Mouse (Mus musculus) liver, embryonic 11.5 days (tissue): ENCODE measurements at regions not wholly inside any gene's neighbourhood (a gene's known extent, or its start where the extent isn't known, plus 50 kb on each side); places are given as distances from the start of the nearest gene placed in this dataset.

ENCODE experiments used
- ATAC-seq: fragments of 200-750 bp; cut with Nextera tagmentation; replicated peaks from 2 replicates; pipeline ENCODE4 v1.8.0; 2017; ENCODE audit warnings: moderate number of reproducible peaks, mild to moderate bottlenecking, moderate TSS enrichment, moderate library complexity; ENCODE audit not compliant: low FRiP score
- DNase-seq: peaks from one replicate; pipeline ENCODE4 v3.0.0-alpha.2; 2017; ENCODE audit warnings: low spot score
- H3K27ac ChIP-seq: fragments of 300-500 bp; sonication (generic); 2 replicates; pipeline ENCODE4 v1.5.1; 2014; ENCODE audit warnings: mild to moderate bottlenecking, low read depth, low read length, control low read depth
- H3K27me3 ChIP-seq: fragments of 300-500 bp; sonication (generic); replicated peaks from 2 replicates; pipeline ENCODE4 v1.6.1; 2014; ENCODE audit warnings: low read length, mixed read lengths; ENCODE audit not compliant: control insufficient read depth, insufficient read depth
- H3K36me3 ChIP-seq: fragments of 300-500 bp; sonication (generic); 2 replicates; pipeline ENCODE4 v1.6.1; 2014; ENCODE audit warnings: mild to moderate bottlenecking, low read length, moderate library complexity, mixed read lengths; ENCODE audit not compliant: control insufficient read depth, insufficient read depth
- H3K4me1 ChIP-seq: fragments of 300-500 bp; sonication (generic); replicated peaks from 2 replicates; pipeline ENCODE4 v1.6.1; 2014; ENCODE audit warnings: low read length, mixed read lengths; ENCODE audit not compliant: control insufficient read depth, insufficient read depth
- H3K4me2 ChIP-seq: fragments of 300-500 bp; sonication (generic); 2 replicates; pipeline ENCODE4 v1.6.1; 2014; ENCODE audit warnings: mild to moderate bottlenecking, control low read depth, moderate library complexity
- H3K4me3 ChIP-seq: fragments of 300-500 bp; sonication (generic); 2 replicates; pipeline ENCODE4 v1.5.1; 2014; ENCODE audit warnings: low read depth, low read length, control low read depth
- H3K9ac ChIP-seq: fragments of 300-500 bp; sonication (generic); 2 replicates; pipeline ENCODE4 v1.6.1; 2014; ENCODE audit warnings: low read depth, low read length, control low read depth
- H3K9me3 ChIP-seq: fragments of 300-500 bp; sonication (generic); 2 replicates; pipeline ENCODE4 v1.6.1; 2016; ENCODE audit warnings: low read length, inconsistent platforms, mixed read lengths; ENCODE audit not compliant: control insufficient read depth
- WGBS: fragments of 180-500 bp; shearing (Covaris S2); extraction: QIAGEN DNeasy Blood & Tissue Kit; methylation state at CpG from one replicate; pipeline ENCODE4 v1.1.7; 2014; 5-methylcytosine and 5-hydroxymethylcytosine counted together

DNA sequence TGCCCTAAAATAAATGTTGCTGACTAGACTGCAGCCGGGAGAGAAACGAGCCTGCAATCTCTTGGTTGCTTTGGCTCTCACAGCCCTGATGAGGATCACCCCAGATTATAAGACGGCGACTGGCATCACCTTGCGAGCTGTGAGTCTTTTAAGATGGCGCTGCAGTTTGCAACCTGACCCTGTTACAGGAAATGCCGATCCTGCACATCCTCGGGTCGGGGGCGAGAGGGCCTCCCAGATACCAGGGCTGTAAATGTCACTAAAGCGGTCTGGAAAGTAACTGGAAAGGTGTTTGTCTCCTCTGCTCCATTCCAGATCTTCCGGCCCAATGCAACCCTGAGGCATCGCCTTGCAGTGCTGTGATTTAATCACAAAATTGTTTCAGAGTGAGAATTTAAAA, 53.4 kb downstream of the Cartpt start:
- H3K9ac ChIP-seq, result no peak overlapping the region
- H3K9me3 ChIP-seq, result no peaks in the 10 kb centered on the region
- H3K4me3 ChIP-seq, result no peak overlapping the region
- ATAC-seq (no peak), DNase-seq (no peak)
- 40% methylated on average over 13 of the region's 13 CpGs for WGBS
- H3K4me2 ChIP-seq, result no peak overlapping the region
- H3K27me3 ChIP-seq, result no peaks in the 10 kb centered on the region
- H3K27ac ChIP-seq, result no peak overlapping the region
- H3K4me1 ChIP-seq, result no peaks in the 10 kb centered on the region
- H3K36me3 ChIP-seq, result no peaks in the 10 kb centered on the region

DNA sequence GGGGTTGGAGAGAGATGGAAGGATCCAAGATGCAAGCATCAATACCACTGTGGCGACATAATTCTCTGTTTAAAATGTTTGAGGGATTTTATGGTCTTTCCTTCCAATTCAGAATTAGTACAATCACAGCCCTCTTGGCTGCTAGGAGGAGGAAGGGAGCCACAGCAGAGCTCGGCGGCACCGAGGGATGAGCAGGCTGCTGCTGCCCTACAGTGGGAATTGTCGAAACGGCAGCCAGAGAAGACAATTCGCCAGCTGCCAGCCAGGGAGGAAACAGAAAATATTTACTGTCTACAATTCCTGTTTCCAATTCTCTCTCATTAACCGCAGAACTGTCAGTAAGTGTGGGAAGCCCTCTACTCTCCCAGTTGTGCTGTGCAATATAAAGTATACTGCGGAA, 58.3 kb downstream of the Cartpt start:
- no peaks in the 10 kb centered on the region for H3K9me3 ChIP-seq
- DNase-seq (no peak), ATAC-seq (no peak)
- H3K4me3 ChIP-seq, result no peak overlapping the region
- H3K27me3 ChIP-seq, result no peaks in the 10 kb centered on the region
- WGBS, result 41% methylated on average over 9 of the region's 9 CpGs
- H3K9ac ChIP-seq, result no peak overlapping the region
- H3K4me1 ChIP-seq, result no peaks in the 10 kb centered on the region
- H3K36me3 ChIP-seq, result no peaks in the 10 kb centered on the region
- H3K27ac ChIP-seq, result no peak overlapping the region
- H3K4me2 ChIP-seq, result no peak overlapping the region

DNA sequence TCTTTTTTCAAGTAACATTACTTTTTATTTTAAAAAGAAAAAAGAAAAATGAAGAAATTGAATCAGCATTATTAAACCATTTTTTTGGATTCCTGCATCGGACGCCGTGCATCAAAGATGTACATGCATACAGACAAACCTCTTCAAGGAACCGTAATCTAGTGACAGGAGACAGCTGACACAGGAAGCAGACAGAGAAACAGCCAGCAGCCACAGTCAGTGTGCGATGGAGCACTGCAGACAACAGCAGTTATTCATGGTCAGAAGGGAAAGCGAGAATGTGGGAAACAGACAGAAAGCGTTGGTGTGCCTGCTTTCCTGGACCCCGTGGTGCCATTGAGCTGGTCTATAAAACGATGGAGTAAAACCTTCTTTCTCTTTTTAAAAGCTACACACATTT, 61.4 kb downstream of the Cartpt start:
- no peak for ATAC-seq
- H3K9ac ChIP-seq, result no peak overlapping the region
- H3K27ac ChIP-seq, result no peak overlapping the region

DNA sequence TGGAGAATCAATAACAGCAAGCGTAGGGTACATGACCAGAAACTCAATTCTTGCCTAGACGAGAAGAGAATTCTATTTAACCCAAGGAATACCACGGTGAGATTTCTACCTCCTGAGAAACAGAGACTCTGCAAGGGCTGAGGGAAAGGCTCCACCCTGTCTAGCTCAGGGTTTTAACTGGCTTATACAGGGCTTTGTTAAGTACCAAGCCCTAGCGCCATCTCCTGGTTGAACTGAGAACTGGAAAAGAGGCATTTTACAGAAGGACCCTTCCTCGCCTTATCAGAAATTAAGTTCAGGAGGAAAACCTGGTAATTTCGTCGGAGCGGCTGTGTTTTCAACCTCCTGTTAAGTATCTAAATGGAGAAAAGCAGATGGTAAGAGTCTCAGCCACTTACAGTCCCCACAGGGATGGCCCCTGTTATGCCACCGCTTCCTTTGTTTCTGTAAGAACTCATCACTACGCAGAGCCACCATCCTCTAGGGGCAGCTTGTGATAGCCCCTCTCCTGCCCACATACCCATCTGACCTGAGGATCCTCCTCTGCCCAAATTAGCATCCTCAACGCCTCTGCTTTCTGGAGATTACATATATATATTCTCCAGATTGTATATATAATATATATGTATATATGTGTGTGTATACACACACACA, 63.0 kb downstream of the Cartpt start:
- H3K27ac ChIP-seq, result no peak overlapping the region

More for the DNA sequence above, 61.4 kb downstream of the Cartpt start:
- Histone ChIP-seq H3K36me3 (no peaks in the 10 kb centered on the region), H3K4me1 (no peaks in the 10 kb centered on the region), H3K9me3 (no peaks in the 10 kb centered on the region), H3K4me3 (no peak overlapping the region), H3K4me2 (no peak overlapping the region), H3K27me3 (no peaks in the 10 kb centered on the region)
- WGBS, result 67% methylated on average over 9 of the region's 9 CpGs
- no peak for DNase-seq

DNA sequence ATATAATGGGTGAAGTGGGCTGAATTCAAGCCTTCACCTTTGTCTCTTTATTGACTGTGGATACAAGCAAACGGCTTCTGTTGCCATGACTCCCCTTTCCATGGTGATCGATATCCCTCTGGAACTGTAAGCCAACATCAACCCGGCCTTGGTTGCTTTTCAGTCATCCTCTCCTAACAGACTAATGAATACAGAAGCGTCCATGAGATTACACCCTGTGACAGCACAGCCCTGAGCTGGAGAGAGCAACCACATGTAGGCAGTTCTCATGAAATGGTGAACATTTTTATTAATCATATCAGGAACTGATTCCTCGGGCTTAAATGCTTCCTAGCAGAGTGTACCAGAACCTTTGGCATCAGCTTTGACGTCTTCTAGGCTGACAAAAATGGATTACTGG, 63.7 kb downstream of the Cartpt start:
- no peak overlapping the region for H3K9ac ChIP-seq
- H3K36me3 ChIP-seq, result no peaks in the 10 kb centered on the region
- DNase-seq (no peak), ATAC-seq (no peak)
- H3K27me3 ChIP-seq, result no peaks in the 10 kb centered on the region
- 69% methylated on average over 6 of the region's 6 CpGs for WGBS
- no peak overlapping the region for H3K4me2 ChIP-seq
- H3K4me3 ChIP-seq, result no peak overlapping the region
- H3K27ac ChIP-seq, result no peak overlapping the region
- H3K4me1 ChIP-seq, result no peaks in the 10 kb centered on the region
- H3K9me3 ChIP-seq, result peaks cover 6% of the 10 kb centered on the region; the same call in 1 of the 2 replicates

More for the DNA sequence above, 63.0 kb downstream of the Cartpt start:
- H3K9me3 ChIP-seq, result peaks cover 6% of the 10 kb centered on the region; the same call in 1 of the 2 replicates
- 49% methylated on average over 11 of the region's 11 CpGs for WGBS
- H3K27me3 ChIP-seq, result no peaks in the 10 kb centered on the region
- H3K4me1 ChIP-seq, result no peaks in the 10 kb centered on the region
- H3K4me3 ChIP-seq, result no peak overlapping the region
- no peak overlapping the region for H3K9ac ChIP-seq
- no peak overlapping the region for H3K4me2 ChIP-seq
- H3K36me3 ChIP-seq, result no peaks in the 10 kb centered on the region
- DNase-seq, result peak; percentile 39
- ATAC-seq, result peak; percentile 43; the same call in 1 of the 2 replicates

DNA sequence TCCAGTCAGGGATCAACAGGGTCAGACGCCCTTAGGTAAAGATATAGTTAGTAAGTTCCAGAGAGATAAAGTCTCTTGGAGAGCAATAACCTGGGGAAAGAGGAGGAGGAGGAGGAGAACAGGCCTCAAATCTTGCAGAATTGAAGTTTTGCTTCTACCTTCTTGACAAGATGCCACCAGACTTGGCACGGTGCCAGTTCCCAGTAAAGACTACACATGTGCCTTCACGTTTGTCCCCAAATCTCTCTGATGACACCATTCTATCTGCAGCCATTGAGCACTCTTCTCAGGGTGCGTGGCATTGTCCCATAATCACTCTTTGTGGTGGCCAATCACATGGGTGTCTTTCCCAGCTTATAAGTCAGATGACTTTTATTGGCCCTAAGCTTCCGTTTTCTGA, 64.3 kb downstream of the Cartpt start:
- H3K27me3 ChIP-seq, result no peaks in the 10 kb centered on the region
- H3K4me3 ChIP-seq, result no peak overlapping the region
- DNase-seq (no peak), ATAC-seq (no peak)
- no peaks in the 10 kb centered on the region for H3K36me3 ChIP-seq
- H3K4me1 ChIP-seq, result no peaks in the 10 kb centered on the region
- H3K9ac ChIP-seq, result no peak overlapping the region
- peaks cover 6% of the 10 kb centered on the region; the same call in 1 of the 2 replicates for H3K9me3 ChIP-seq
- no peak overlapping the region for H3K27ac ChIP-seq
- WGBS, result 69% methylated on average over 5 of the region's 5 CpGs
- no peak overlapping the region for H3K4me2 ChIP-seq

DNA sequence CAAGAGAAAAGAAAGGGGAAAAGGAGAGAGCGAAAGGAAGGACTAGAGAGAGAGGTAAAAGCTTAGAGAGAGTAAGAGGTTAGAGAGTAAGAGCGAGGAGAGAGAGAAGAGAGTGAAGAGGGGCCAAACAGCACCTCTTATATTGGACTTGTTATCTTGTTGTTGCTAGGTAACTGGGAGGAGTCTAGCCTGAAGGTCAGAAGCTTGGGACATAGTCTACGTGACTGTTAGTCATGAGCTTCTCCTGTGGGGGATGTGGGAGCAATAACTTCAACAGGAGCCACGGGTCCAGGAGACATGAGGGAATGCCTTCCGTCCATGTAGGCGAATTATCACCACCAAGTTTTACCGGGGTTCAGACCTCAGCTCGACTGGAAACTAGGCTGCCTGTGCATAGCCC, 65.4 kb downstream of the Cartpt start:
- 82% methylated on average over 8 of the region's 8 CpGs for WGBS
- Histone ChIP-seq H3K9ac (no peak overlapping the region), H3K4me2 (no peak overlapping the region), H3K27ac (no peak overlapping the region), H3K4me3 (no peak overlapping the region), H3K9me3 (peaks cover 6% of the 10 kb centered on the region; the same call in 1 of the 2 replicates), H3K27me3 (no peaks in the 10 kb centered on the region), H3K4me1 (no peaks in the 10 kb centered on the region), H3K36me3 (no peaks in the 10 kb centered on the region)
- DNase-seq (no peak), ATAC-seq (no peak)

DNA sequence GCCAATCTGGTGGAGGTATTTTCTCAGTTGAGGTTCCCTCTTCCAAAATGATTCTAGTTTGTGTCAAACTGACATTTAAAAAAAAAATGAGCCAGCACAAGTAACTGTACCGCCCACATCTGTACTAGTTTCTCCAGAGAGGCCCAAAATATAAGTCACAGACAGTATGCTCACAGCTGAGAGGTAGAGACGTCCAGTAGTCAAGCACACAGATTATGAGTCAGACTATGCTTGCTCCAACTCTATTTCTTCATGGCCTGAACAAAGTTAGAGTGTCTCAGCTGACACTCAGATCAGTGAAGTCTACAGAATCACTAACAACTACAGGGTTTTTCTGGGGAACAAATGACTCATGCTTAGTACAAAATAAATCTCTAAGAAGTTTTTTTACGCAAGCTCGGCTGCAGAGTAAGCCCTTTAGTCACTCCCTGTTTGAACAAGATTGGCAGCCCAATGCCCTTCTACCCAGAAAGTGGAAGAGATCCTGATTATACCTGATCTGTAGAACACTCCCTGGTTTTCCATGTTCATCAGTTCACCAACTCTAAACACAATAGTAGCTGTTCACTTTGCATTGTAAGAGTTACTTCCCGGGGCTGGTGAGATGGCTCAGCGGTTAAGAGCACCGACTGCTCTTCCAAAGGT, 70.7 kb downstream of the Cartpt start:
- Histone ChIP-seq H3K9ac (no peak overlapping the region), H3K4me3 (no peak overlapping the region), H3K36me3 (no peaks in the 10 kb centered on the region), H3K4me1 (no peaks in the 10 kb centered on the region), H3K27me3 (no peaks in the 10 kb centered on the region), H3K27ac (no peak overlapping the region), H3K4me2 (no peak overlapping the region), H3K9me3 (peaks cover 6% of the 10 kb centered on the region; the same call in 1 of the 2 replicates)
- DNase-seq, result no peak
- WGBS, result 83% methylated on average over 7 of the region's 7 CpGs
- ATAC-seq, result no peak

DNA sequence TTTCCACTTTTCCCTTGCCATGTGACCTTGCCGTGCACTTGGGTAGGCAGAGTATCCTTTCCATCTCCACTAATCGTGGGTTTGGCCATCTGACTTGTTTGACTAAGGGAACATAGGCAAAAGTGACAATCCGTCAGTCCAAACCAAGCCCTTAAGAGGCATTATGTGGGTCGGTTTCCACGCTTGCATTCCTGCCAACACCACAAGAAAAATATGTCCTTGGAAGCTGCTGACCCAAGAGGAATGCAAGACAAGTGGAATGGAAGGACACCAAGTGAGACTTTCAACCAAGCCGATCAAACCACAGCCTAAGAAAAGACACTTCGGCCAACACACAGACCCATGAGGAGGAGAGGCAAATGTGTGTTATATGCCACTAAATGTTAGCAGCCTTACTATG, 73.3 kb downstream of the Cartpt start:
- Histone ChIP-seq H3K4me2 (no peak overlapping the region), H3K9me3 (no peaks in the 10 kb centered on the region), H3K27me3 (no peaks in the 10 kb centered on the region), H3K4me3 (no peak overlapping the region), H3K27ac (no peak overlapping the region), H3K9ac (no peak overlapping the region), H3K36me3 (no peaks in the 10 kb centered on the region), H3K4me1 (no peaks in the 10 kb centered on the region)
- DNase-seq (no peak), ATAC-seq (no peak)
- WGBS, result 82% methylated on average over 7 of the region's 7 CpGs
